Mouse (Mus musculus) intestine, embryonic 15.5 days (tissue): ENCODE measurements around the gene Cenpo. TPM values are rescaled to one million over a fixed set of nuclear protein-coding genes. Genes with fewer than 3 reads are reported as not detected.

ENCODE experiments used
- ATAC-seq: fragments of 200-750 bp; cut with Nextera tagmentation; 2 replicates; pipeline ENCODE4 v1.8.0; 2017; ENCODE audit warnings: moderate TSS enrichment, moderate library complexity
- H3K27ac ChIP-seq: fragments of 300-500 bp; sonication (generic); 2 replicates; pipeline ENCODE4 v1.5.1; 2015; ENCODE audit warnings: mild to moderate bottlenecking, inconsistent platforms
- H3K27me3 ChIP-seq: fragments of 300-500 bp; sonication (generic); replicated peaks from 2 replicates; pipeline ENCODE4 v1.6.1; 2015; ENCODE audit warnings: inconsistent platforms
- H3K36me3 ChIP-seq: fragments of 300-500 bp; sonication (generic); 2 replicates; pipeline ENCODE4 v1.6.1; 2015; ENCODE audit warnings: inconsistent platforms
- H3K4me1 ChIP-seq: fragments of 300-500 bp; sonication (generic); replicated peaks from 2 replicates; pipeline ENCODE4 v1.6.1; 2015; ENCODE audit warnings: inconsistent platforms
- H3K4me2 ChIP-seq: fragments of 300-500 bp; sonication (generic); replicated peaks from 2 replicates; pipeline ENCODE4 v1.6.1; 2015; ENCODE audit warnings: mild to moderate bottlenecking, inconsistent platforms
- H3K4me3 ChIP-seq: fragments of 300-500 bp; sonication (generic); replicated peaks from 2 replicates; pipeline ENCODE4 v1.5.1; 2015; ENCODE audit warnings: inconsistent platforms
- H3K9ac ChIP-seq: fragments of 300-500 bp; sonication (generic); 2 replicates; pipeline ENCODE4 v1.6.1; 2015; ENCODE audit warnings: inconsistent platforms
- H3K9me3 ChIP-seq: fragments of 300-500 bp; sonication (generic); 2 replicates; pipeline ENCODE4 v1.6.1; 2016; ENCODE audit warnings: inconsistent platforms
- WGBS: fragments of 180-500 bp; shearing (Covaris S2); methylation state at CpG from one replicate; pipeline ENCODE4 v1.1.7; 2015; 5-methylcytosine and 5-hydroxymethylcytosine counted together
- polyA plus RNA-seq: library from polyadenylated mRNA; unstranded; fragments of >200 nt; fragmentation: Nextera tagmentation; extraction: Ambion mirVana; gene quantifications from 2 replicates; pipeline ENCODE4 v1.2.1, GENCODE M21; 2015

The Cenpo gene
- polyA plus RNA-seq, 1 experiment from 2014 or later, result 12.8 TPM

DNA sequence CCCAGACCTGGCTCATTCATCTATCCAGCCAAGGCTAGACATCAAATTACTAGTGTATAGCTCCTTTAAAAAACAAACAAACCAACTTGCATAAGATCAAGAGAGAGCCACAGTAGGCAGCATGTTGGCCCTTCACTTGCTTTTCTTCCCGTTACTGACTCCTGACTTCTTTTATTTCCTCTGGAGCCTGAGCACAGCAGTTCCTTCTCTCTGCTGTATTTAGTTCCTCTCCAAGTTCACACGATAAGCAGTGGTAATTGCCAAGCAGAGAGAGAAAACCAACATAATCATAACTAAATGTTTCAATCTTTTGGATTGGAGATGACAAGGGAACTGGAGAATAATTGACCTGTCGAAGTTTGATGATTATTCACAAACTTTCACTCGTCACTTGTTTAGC is 1.3 kb downstream of the Cenpo start:
- peak overlapping the region; percentile 57 for H3K9ac ChIP-seq
- H3K27ac ChIP-seq, result no peak overlapping the region
- no peak for ATAC-seq
- H3K4me2 ChIP-seq, result peak overlapping the region; percentile 71
- no peaks in the 10 kb centered on the region for H3K9me3 ChIP-seq
- 33% methylated on average over 4 of the region's 4 CpGs for WGBS
- peak overlapping the region; percentile 68 for H3K4me3 ChIP-seq
- H3K4me1 ChIP-seq, result 0 out of 2 replicates have a peak, but pooled peaks cover 7% of the 10 kb centered on the region
- 0 out of 2 replicates have a peak, but pooled peaks cover 11% of the 10 kb centered on the region for H3K36me3 ChIP-seq
- H3K27me3 ChIP-seq, result no peaks in the 10 kb centered on the region

DNA sequence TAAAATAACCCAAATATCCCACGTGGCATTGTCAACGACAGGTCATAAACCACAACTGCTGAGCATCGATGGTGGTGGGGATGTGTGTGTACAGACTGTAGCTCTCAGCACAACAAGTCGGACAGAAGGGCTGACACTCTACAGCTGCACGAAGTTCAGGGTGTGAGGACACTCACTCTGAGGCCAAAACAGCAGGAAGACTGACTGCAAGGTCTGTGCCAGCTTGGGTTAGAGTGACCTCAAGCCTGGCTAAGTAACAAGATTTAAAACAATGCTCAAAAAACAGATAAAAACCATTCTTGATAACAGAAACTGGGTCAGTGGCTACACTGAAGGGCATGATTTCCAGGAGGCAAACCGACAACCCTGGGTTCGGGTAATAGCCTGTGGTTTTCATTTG is 3.9 kb downstream of the Cenpo start:
- Histone ChIP-seq H3K4me3 (no peak overlapping the region), H3K4me1 (0 out of 2 replicates have a peak, but pooled peaks cover 7% of the 10 kb centered on the region), H3K36me3 (peaks cover 20% of the 10 kb centered on the region; the same call in 1 of the 2 replicates), H3K9me3 (no peaks in the 10 kb centered on the region), H3K27ac (no peak overlapping the region), H3K9ac (no peak overlapping the region), H3K27me3 (no peaks in the 10 kb centered on the region), H3K4me2 (no peak overlapping the region)
- 91% methylated on average over 7 of the region's 7 CpGs for WGBS
- no peak for ATAC-seq

DNA sequence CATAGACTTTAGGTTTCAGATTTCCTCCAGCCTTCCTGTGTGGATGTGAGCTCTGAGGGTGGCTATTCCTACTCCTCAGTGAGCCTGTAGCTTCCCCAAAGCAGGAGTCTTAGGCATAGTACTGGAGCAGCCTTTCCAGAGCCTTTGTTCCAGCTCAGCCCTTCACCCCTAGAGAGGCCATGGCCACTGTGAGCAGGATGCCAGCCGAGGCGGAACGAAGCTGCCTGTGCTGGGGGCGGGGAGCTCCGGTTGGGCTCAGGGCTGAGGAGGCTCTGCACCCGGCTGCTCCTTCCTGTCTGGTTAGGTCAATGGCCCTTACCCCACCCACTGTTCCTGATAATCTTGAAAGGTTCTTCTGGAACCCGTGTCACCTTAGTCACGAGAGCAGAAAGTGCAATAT is 21.2 kb downstream of the Cenpo start:
- peak; percentile 32; the same call in 1 of the 2 replicates for ATAC-seq
- Histone ChIP-seq H3K4me2 (no peak overlapping the region), H3K27ac (no peak overlapping the region)

DNA sequence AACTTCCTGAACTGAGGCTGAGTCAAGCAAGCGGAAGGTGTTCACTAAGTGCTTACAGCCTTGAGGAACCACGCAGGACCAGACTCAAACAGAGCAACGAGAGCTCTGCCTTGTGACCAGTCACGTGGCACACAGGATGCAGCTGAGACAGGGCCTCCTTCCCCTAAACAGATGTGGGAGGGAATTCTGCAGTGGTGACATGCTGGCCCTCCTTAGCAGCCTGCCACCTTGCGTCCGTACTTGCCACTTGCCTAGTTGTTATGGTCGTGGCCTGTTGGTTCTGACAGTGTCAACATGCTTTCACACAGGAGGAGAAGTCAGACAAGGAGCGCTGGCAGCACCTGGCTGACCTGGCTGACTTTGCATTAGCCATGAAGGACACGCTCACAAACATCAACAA is 22.9 kb downstream of the Cenpo start:
- peaks cover 13% of the 10 kb centered on the region; the same call in 1 of the 2 replicates for H3K36me3 ChIP-seq
- H3K9ac ChIP-seq, result no peak overlapping the region
- H3K4me2 ChIP-seq, result no peak overlapping the region
- no peaks in the 10 kb centered on the region for H3K9me3 ChIP-seq
- WGBS, result 88% methylated on average over 9 of the region's 9 CpGs
- H3K27ac ChIP-seq, result no peak overlapping the region
- H3K4me3 ChIP-seq, result no peak overlapping the region
- no peaks in the 10 kb centered on the region for H3K4me1 ChIP-seq
- no peaks in the 10 kb centered on the region for H3K27me3 ChIP-seq
- ATAC-seq, result no peak

More for the DNA sequence above, 21.2 kb downstream of the Cenpo start:
- H3K9me3 ChIP-seq, result no peaks in the 10 kb centered on the region
- H3K36me3 ChIP-seq, result peaks cover 12% of the 10 kb centered on the region; the same call in 1 of the 2 replicates
- H3K4me1 ChIP-seq, result no peaks in the 10 kb centered on the region
- WGBS, result 78% methylated on average over 8 of the region's 8 CpGs
- H3K4me3 ChIP-seq, result no peak overlapping the region
- H3K27me3 ChIP-seq, result no peaks in the 10 kb centered on the region
- no peak overlapping the region for H3K9ac ChIP-seq

DNA sequence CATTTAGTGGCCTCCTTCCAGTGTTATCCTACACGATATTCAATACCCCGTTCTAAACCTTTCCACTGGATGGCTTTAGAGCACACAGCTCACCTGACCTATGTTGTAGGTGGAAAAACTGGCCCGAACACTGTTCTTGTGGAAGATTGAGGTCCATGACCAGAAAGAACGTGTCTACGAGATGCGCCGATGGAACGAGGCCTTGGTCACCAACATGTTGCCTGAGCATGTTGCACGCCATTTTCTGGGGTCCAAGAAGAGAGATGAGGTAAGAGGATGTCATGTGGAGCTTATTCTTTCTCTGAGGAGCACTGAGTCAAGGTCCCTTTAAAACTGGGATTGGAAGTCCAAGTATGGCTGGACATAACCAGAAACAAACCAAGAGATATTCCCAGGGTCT is 24.9 kb downstream of the Cenpo start:
- Histone ChIP-seq H3K4me2 (no peak overlapping the region), H3K4me3 (no peak overlapping the region), H3K27ac (no peak overlapping the region), H3K36me3 (peaks cover 10% of the 10 kb centered on the region; the same call in 1 of the 2 replicates), H3K9ac (no peak overlapping the region), H3K27me3 (no peaks in the 10 kb centered on the region), H3K9me3 (no peaks in the 10 kb centered on the region), H3K4me1 (no peaks in the 10 kb centered on the region)
- 97% methylated on average over 9 of the region's 9 CpGs for WGBS
- no peak for ATAC-seq

DNA sequence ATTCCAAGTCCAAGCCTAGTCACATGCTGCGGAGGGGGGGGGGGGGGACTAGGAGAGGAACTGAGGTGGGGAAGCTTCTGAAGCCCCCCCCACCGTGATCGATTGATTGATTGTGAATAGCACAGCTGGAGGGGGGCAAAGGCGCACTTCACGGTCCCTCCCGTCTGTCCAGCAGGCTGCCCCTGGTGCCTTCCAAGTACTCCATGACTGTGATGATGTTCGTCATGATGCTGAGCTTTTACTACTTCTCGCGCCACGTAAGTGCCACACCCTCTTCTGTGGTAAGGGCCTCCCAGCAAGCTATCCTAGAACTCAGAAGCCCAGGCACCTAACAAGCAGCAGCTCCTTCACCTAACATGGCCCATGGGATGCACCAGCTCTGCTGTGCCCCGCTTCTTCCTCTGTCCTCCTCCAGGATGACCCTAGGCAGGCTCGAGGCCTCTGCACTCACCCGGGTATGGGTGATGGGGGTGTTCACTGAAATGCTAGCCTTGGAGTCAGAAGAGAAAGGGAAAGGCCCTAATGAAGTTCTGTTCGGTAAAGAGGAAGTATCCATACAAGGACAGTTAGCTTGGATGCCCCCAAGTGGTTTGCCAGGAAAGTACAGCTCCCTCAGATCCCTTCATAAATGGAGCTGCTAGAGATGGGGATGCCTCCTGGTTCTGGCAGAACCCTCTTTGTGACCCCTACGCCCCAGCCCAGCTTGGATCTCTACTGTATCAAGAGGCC is 25.5 kb downstream of the Cenpo start:
- no peak overlapping the region for H3K27ac ChIP-seq
- no peaks in the 10 kb centered on the region for H3K4me1 ChIP-seq
- no peak overlapping the region for H3K9ac ChIP-seq
- H3K27me3 ChIP-seq, result no peaks in the 10 kb centered on the region
- no peaks in the 10 kb centered on the region for H3K9me3 ChIP-seq
- ATAC-seq, result 0 out of 2 replicates have a peak, but pooled peaks have one; percentile 49
- peaks cover 6% of the 10 kb centered on the region; the same call in 1 of the 2 replicates for H3K36me3 ChIP-seq
- H3K4me3 ChIP-seq, result no peak overlapping the region
- H3K4me2 ChIP-seq, result no peak overlapping the region
- 83% methylated on average over 15 of the region's 15 CpGs for WGBS

DNA sequence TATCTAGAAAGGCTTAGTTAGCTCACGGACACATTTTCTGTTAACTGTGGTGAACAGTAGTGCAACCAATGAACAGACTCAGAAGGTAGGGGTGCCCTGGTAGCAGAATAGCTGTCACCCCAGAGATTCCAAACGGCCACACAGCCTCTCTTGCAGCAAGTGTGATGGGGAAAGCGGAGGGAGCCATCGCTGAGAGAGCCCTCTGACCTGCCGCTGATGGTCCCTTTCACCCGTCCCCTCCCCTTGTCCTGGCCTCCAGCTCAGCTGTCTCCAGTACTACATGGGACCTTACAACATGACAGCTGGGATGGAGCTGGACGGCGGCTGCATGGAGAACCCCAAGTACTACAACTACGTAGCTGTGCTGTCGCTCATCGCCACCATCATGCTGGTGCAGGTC is 28.0 kb downstream of the Cenpo start:
- Histone ChIP-seq H3K27me3 (no peaks in the 10 kb centered on the region), H3K9ac (no peak overlapping the region), H3K36me3 (peaks cover 5% of the 10 kb centered on the region; the same call in 1 of the 2 replicates), H3K4me3 (no peak overlapping the region), H3K4me2 (no peak overlapping the region), H3K9me3 (no peaks in the 10 kb centered on the region), H3K4me1 (no peaks in the 10 kb centered on the region), H3K27ac (no peak overlapping the region)
- 95% methylated on average over 11 of the region's 11 CpGs for WGBS
- no peak for ATAC-seq

DNA sequence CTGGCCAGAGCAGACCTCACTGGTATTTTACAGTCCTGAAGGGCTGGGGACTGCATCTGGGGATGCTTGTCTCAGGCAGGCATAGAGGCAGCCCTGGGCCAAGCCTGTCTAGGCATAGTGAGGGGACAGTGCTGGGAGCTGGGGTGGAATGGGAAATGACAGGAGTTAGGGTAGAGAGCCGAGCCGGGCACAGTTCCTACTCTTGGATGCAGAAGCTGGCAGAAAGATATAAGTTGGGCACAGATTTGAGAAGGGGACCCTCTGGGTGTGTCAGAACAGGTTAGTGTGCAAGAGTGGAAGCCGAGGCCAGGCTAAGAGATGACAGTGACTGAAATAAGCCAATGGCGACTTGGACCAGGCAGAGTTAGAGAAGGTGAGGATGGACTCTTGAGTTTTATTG is 31.9 kb downstream of the Cenpo start:
- H3K9me3 ChIP-seq, result no peaks in the 10 kb centered on the region
- H3K27me3 ChIP-seq, result no peaks in the 10 kb centered on the region
- 91% methylated on average over 4 of the region's 4 CpGs for WGBS
- H3K36me3 ChIP-seq, result peaks cover 18% of the 10 kb centered on the region; the same call in 1 of the 2 replicates
- H3K4me2 ChIP-seq, result no peak overlapping the region
- no peak overlapping the region for H3K27ac ChIP-seq
- no peak overlapping the region for H3K4me3 ChIP-seq
- no peak for ATAC-seq
- no peaks in the 10 kb centered on the region for H3K4me1 ChIP-seq
- no peak overlapping the region for H3K9ac ChIP-seq

DNA sequence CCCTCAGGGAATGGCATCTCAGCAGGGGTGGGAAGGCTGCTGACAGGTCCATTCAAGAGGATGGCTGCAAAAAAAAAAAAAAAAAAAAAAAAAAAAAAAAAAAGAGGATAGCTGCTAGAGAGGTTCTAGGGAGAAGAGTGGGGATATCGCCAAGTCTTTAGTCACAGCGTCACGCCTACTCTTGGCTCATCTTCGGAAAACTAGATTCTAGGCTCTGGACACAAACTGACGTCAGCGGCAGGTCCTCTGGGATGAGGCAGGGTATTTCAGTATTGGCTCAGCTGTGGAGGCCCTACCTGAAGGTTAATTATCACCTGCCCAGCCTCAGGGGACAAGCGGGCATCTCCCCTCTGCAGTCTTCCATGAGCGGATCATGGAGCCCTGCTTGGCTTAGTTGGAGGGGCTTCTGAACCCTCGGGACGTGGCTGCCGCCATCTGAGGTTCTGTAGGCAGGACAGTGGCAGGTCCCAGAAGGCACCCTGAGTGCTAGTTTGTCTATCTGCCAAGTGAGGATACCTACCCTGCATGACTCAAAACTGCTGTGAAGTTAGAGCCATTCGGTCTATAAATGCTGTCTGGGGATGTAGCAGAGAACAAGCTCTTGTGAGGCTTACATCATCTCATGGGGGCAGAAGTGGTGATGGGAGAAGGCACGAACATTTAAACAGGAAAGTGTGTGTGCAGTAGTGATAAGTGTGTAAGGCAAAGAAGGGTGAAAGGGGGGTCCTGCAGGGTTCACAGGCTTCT is 32.5 kb downstream of the Cenpo start:
- no peak for ATAC-seq
- WGBS, result 93% methylated on average over 13 of the region's 13 CpGs

DNA sequence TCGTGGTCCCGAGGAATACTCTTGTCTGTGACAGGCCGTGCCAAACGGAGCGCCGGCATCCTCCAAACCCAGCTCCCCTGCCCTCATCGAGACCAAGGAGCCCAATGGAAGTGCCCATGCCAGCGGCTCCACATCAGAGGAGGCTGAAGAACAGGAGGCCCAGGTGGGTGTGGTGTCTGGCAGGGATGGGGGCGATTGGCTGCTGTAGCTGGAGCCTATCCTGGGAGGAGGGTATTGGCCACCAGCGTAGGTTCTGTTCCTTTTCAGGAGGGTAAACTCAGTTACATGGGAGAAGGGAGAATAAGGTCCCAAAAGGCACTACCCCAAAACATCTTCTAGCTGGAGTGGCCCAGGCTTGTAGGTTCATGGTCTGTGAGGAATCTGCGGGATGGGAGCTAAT is 34.8 kb downstream of the Cenpo start:
- Histone ChIP-seq H3K4me1 (no peaks in the 10 kb centered on the region), H3K27me3 (no peaks in the 10 kb centered on the region), H3K4me2 (no peak overlapping the region), H3K4me3 (no peak overlapping the region), H3K9ac (no peak overlapping the region), H3K27ac (no peak overlapping the region), H3K36me3 (peaks cover 15% of the 10 kb centered on the region; the same call in 1 of the 2 replicates), H3K9me3 (no peaks in the 10 kb centered on the region)
- WGBS, result 94% methylated on average over 11 of the region's 11 CpGs
- ATAC-seq, result no peak

More for the DNA sequence above, 32.5 kb downstream of the Cenpo start:
- Histone ChIP-seq H3K36me3 (peaks cover 18% of the 10 kb centered on the region; the same call in 1 of the 2 replicates), H3K4me2 (no peak overlapping the region), H3K4me3 (no peak overlapping the region), H3K9ac (no peak overlapping the region), H3K4me1 (no peaks in the 10 kb centered on the region), H3K27ac (no peak overlapping the region), H3K9me3 (no peaks in the 10 kb centered on the region), H3K27me3 (no peaks in the 10 kb centered on the region)

DNA sequence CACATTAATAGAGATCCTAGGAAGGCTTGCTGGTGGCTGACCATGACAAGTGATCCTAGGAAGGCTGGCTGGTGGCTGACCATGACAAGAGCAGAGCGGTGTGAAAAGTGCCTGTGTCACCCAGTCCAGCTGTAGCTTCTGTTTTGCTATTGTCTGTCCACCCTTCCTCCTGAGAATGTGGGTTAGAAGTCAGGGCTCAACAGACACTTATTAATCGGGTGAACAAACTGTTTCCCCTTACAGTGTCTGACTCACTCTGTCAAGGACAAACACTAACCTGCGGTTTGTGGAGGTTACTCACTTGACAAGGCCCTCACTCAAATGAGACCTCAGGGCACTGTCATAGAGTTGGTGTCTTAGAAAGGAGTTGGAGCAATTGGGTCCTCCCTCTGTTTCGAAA is 35.4 kb downstream of the Cenpo start:
- 80% methylated on average over 4 of the region's 4 CpGs for WGBS

DNA sequence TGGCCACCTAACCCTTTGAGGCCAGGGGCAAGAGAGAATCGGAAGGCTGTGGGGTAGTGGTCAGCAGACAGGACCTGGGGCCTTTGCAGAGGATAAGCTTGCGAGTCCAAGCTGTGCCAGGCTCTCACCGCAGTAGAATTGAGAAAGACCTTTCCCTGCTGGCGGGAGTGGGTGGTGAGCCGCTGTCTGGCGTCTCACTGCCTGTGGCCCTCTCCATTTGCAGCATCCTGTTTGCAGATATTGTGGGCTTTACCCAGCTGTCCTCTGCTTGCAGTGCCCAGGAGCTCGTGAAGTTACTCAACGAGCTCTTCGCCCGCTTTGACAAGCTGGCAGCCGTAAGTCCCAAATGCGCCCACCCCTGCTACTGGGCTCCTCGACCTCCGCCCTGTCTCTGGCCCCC is 39.5 kb downstream of the Cenpo start:
- 88% methylated on average over 14 of the region's 14 CpGs for WGBS
- Histone ChIP-seq H3K4me3 (no peak overlapping the region), H3K9me3 (no peaks in the 10 kb centered on the region), H3K4me1 (peaks cover 17% of the 10 kb centered on the region), H3K36me3 (peaks cover 9% of the 10 kb centered on the region; the same call in 1 of the 2 replicates), H3K4me2 (no peak overlapping the region), H3K27ac (no peak overlapping the region), H3K9ac (no peak overlapping the region), H3K27me3 (no peaks in the 10 kb centered on the region)
- no peak for ATAC-seq

More for the DNA sequence above, 35.4 kb downstream of the Cenpo start:
- H3K27ac ChIP-seq, result no peak overlapping the region
- H3K4me2 ChIP-seq, result no peak overlapping the region
- no peak overlapping the region for H3K4me3 ChIP-seq
- peaks cover 15% of the 10 kb centered on the region; the same call in 1 of the 2 replicates for H3K36me3 ChIP-seq
- no peaks in the 10 kb centered on the region for H3K27me3 ChIP-seq
- no peak for ATAC-seq
- H3K4me1 ChIP-seq, result peaks cover 1% of the 10 kb centered on the region; the same call in 1 of the 2 replicates
- no peaks in the 10 kb centered on the region for H3K9me3 ChIP-seq
- H3K9ac ChIP-seq, result no peak overlapping the region
